Mouse (Mus musculus) embryonic facial prominence, embryonic 14.5 days (tissue): ENCODE results near the gene 1700019N19Rik. TPM values are rescaled to one million over a fixed set of nuclear protein-coding genes. Genes with fewer than 3 reads are reported as not detected.

Experiments used
- ATAC-seq: fragments of 200-750 bp; cut with Nextera tagmentation; 2 replicates; pipeline ENCODE4 v1.8.0; 2017; ENCODE audit warnings: low read depth, moderate number of reproducible peaks, moderate TSS enrichment
- DNase-seq: peaks from one replicate; pipeline ENCODE4 v3.0.0-alpha.2; 2015; ENCODE audit warnings: low spot score
- H3K27ac ChIP-seq: fragments of 300-500 bp; sonication (generic); replicated peaks from 2 replicates; pipeline ENCODE4 v1.5.1; 2014; ENCODE audit warnings: low read depth, mild to moderate bottlenecking, low read length, moderate library complexity
- H3K27me3 ChIP-seq: fragments of 300-500 bp; sonication (generic); replicated peaks from 2 replicates; pipeline ENCODE4 v1.6.1; 2014; ENCODE audit warnings: low read length; ENCODE audit not compliant: control insufficient read depth, insufficient read depth
- H3K36me3 ChIP-seq: fragments of 300-500 bp; sonication (generic); 2 replicates; pipeline ENCODE4 v1.6.1; 2014; ENCODE audit warnings: low read length, mixed read lengths; ENCODE audit not compliant: control insufficient read depth, insufficient read depth
- H3K4me1 ChIP-seq: fragments of 300-500 bp; sonication (generic); 2 replicates; pipeline ENCODE4 v1.6.1; 2014; ENCODE audit warnings: antibody characterized with exemption, low read length; ENCODE audit not compliant: control insufficient read depth, insufficient read depth
- H3K4me2 ChIP-seq: fragments of 300-500 bp; sonication (generic); 2 replicates; pipeline ENCODE4 v1.6.1; 2014; ENCODE audit warnings: low read depth, mild to moderate bottlenecking, low read length, moderate library complexity, mixed read lengths
- H3K4me3 ChIP-seq: fragments of 300-500 bp; sonication (generic); 2 replicates; pipeline ENCODE4 v1.5.1; 2014; ENCODE audit warnings: low read depth, mild to moderate bottlenecking, low read length
- H3K9ac ChIP-seq: fragments of 300-500 bp; sonication (generic); 2 replicates; pipeline ENCODE4 v1.6.1; 2014; ENCODE audit warnings: low read depth, mild to moderate bottlenecking, low read length, moderate library complexity, mixed read lengths
- H3K9me3 ChIP-seq: fragments of 300-500 bp; sonication (generic); 2 replicates; pipeline ENCODE4 v1.6.1; 2016; ENCODE audit warnings: low read length; ENCODE audit not compliant: control insufficient read depth
- WGBS: fragments of 180-500 bp; shearing (Covaris S2); extraction: QIAGEN DNeasy Blood & Tissue Kit; methylation state at CpG from one replicate; pipeline ENCODE4 v1.1.7; 2014; 5-methylcytosine and 5-hydroxymethylcytosine counted together
- polyA plus RNA-seq: library from polyadenylated mRNA; unstranded; fragments of >200 nt; fragmentation: Nextera tagmentation; extraction: Ambion mirVana; gene quantifications from 2 replicates; pipeline ENCODE4 v1.2.1, GENCODE M21; 2014

Gene 1700019N19Rik
- polyA plus RNA-seq, 1 experiment from 2014 or later = not detected

DNA sequence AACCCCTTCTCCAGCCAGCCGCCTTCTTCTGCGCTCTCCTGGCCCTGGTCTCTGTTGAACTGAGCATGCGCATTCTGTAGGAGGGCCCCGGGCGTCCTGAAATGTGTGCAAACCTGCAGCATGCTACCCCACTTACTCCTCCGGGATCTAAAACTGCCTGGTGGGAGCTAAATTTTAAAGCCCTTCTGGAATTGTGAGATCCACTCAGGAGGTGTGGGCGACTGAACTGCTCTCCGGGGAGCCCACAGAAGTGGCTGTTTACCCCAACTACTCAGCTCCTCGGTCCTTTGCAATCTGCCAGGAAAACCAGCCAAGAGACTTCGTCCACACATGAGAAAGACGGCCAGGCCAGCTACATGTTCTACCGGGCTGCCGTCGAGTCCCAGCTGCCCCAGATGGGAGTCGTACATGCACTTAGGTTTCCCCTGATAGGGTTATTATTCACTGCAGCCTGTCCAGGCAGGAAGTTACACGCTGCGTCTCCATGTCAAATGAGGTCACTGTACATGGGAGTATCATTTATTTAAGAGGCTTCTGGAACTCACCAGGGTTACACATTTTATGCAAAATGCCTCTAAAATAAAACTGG is 22.3 kb upstream of the 1700019N19Rik start:
- ATAC-seq (no peak), DNase-seq (no peak)
- Histone ChIP-seq H3K9me3 (no peaks in the 10 kb centered on the region), H3K27ac (no peak overlapping the region), H3K4me1 (no peaks in the 10 kb centered on the region), H3K27me3 (no peaks in the 10 kb centered on the region), H3K36me3 (no peaks in the 10 kb centered on the region), H3K4me2 (no peak overlapping the region), H3K4me3 (no peak overlapping the region), H3K9ac (no peak overlapping the region)
- 71% methylated on average over 17 of the region's 17 CpGs for WGBS

DNA sequence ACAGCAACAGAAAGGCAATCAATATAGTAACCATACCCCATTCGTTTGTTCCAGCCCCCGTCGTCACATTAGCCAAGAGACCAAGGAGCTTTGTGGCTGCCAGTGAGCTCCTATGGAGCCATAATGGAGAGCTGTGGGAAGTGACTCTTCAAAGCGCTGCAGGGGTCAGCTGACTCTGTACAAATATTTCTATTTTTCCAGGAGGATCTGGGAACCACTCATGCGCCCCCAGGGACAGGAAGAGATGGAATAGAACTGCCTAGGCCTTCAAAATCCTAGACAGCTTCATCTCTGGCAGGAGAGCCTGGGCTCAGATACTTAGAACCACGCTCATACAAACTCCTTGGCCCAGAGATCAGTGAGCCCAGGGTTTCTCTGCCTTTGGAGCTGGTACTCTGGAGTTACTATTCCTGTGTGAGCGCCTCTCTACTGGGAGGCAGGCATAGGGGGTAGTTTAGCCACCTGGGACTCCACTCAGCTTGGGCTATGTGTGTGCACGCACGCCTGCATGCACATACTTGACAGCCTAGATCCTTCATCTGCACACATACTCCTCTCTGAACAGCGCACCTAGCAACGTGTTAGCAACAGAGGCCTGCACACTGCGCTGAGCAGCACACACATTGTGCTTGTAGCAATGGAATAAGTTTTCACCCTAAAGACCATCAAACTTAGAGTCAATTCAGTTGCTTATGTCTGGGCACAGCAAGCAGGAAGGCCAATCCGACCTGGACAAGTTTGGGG is 21.1 kb upstream of the 1700019N19Rik start:
- 83% methylated on average over 13 of the region's 13 CpGs for WGBS
- H3K27ac ChIP-seq = no peak overlapping the region
- H3K4me2 ChIP-seq = no peak overlapping the region
- no peak for DNase-seq
- H3K4me3 ChIP-seq = no peak overlapping the region
- H3K4me1 ChIP-seq = no peaks in the 10 kb centered on the region
- H3K9me3 ChIP-seq = no peaks in the 10 kb centered on the region
- H3K36me3 ChIP-seq = no peaks in the 10 kb centered on the region
- no peak overlapping the region for H3K9ac ChIP-seq
- no peaks in the 10 kb centered on the region for H3K27me3 ChIP-seq
- ATAC-seq = no peak

DNA sequence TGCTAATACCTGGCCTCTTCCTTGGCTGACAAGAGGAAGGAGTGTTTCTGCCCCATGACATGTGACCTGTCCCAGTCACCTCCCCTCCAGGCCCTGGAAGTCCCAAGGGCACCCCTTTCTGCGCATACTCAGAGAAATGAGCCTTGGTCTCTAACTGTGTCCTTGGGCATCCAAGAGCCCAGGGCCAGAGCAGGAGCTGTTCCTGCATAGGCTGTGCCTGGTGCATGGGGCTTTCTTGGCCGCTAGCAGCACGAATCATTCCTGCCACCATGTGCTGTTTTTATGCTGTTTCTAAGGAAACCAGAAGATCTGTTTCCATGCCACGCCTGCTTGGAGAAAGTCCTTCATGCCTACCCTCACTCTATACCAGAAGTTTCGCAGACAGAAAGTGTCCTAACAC is 16.3 kb upstream of the 1700019N19Rik start:
- DNase-seq (no peak), ATAC-seq (no peak)
- no peaks in the 10 kb centered on the region for H3K9me3 ChIP-seq
- H3K4me3 ChIP-seq = no peak overlapping the region
- H3K9ac ChIP-seq = no peak overlapping the region
- H3K27me3 ChIP-seq = no peaks in the 10 kb centered on the region
- no peak overlapping the region for H3K4me2 ChIP-seq
- no peak overlapping the region for H3K27ac ChIP-seq
- no peaks in the 10 kb centered on the region for H3K4me1 ChIP-seq
- no peaks in the 10 kb centered on the region for H3K36me3 ChIP-seq
- WGBS = 68% methylated on average over 5 of the region's 5 CpGs

DNA sequence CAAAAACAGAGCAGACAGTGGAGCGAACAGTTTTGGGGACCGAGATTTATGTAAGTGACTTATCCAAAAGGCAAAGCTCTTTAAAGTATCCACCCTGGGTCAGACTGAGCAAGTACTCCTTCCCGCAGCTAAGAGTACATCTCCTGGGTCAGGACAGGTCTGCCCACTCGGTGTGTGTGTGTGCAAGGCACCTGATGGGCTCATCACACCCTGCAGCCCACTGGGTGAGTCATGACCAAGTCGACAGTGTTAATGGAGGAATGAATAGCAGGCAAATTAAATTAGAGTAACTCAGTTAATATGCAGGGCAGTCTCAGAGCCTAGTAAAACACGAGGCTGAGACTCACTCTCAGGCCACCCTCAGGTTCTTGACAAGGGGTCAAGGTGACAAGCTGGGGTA is 14.6 kb upstream of the 1700019N19Rik start:
- WGBS = 84% methylated on average over 6 of the region's 6 CpGs
- no peak for DNase-seq
- H3K9ac ChIP-seq = no peak overlapping the region
- no peaks in the 10 kb centered on the region for H3K4me1 ChIP-seq
- H3K27me3 ChIP-seq = no peaks in the 10 kb centered on the region
- no peak overlapping the region for H3K27ac ChIP-seq
- no peaks in the 10 kb centered on the region for H3K9me3 ChIP-seq
- ATAC-seq = no peak
- H3K36me3 ChIP-seq = no peaks in the 10 kb centered on the region
- H3K4me2 ChIP-seq = no peak overlapping the region
- no peak overlapping the region for H3K4me3 ChIP-seq

DNA sequence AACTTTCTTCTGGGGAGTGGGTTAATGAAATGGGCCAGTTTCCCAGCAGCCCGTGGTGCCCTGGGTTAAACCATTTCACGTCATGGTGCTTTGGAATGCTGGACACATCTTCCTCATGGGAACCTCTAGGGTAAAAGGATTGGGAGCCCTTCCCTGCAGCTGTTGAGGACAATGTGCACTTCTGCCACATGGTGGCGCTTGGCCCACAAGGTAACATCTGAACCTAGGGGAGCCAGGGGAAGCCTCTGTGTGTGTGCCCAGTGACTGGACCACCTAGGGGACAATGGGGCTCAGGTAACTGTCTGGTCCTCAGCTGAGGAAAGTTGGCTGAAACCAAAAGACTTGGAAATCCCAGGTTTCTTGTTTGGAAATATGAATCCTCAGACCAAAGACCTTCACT is 12.1 kb upstream of the 1700019N19Rik start:
- H3K36me3 ChIP-seq = no peaks in the 10 kb centered on the region

DNA sequence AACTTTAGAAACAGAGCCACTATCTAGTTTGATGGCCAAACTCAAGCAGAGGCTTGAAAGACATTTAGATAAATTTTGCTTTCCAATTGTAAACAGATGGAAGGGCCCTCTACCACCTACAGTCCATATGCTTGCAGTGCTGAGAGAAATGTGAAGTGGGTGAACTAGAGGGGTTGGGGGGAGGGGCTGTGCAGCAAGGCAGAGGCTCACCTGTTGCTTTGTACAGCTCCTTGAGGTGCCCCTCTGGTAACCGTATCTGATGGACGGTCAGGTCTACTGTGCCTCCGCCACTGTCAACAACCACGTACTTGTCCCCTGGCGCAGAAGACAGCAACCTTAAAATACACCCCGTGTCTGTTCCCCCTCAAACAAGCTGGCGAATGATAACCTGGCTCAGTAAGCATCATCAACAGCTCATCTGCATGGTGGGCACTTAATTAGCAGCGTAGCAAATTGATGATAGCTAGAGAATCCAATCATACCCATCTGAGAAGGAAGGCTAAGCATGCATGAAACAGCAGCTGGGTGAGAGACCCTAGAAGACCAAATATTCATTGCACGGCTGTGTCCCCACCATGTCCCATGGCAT is 11.0 kb upstream of the 1700019N19Rik start:
- Histone ChIP-seq H3K27me3 (no peaks in the 10 kb centered on the region), H3K4me3 (no peak overlapping the region), H3K36me3 (no peaks in the 10 kb centered on the region), H3K27ac (no peak overlapping the region), H3K4me1 (no peaks in the 10 kb centered on the region), H3K4me2 (no peak overlapping the region), H3K9ac (no peak overlapping the region), H3K9me3 (no peaks in the 10 kb centered on the region)
- ATAC-seq = no peak
- WGBS = 82% methylated on average over 9 of the region's 9 CpGs
- no peak for DNase-seq

More for the DNA sequence above, 12.1 kb upstream of the 1700019N19Rik start:
- Histone ChIP-seq H3K4me3 (no peak overlapping the region), H3K4me2 (no peak overlapping the region), H3K27ac (no peak overlapping the region), H3K9ac (no peak overlapping the region), H3K9me3 (no peaks in the 10 kb centered on the region), H3K4me1 (no peaks in the 10 kb centered on the region), H3K27me3 (no peaks in the 10 kb centered on the region)
- peak; percentile 77; the same call in 1 of the 2 replicates for ATAC-seq
- 7% methylated on average over 3 of the region's 3 CpGs for WGBS
- peak; percentile 68 for DNase-seq

DNA sequence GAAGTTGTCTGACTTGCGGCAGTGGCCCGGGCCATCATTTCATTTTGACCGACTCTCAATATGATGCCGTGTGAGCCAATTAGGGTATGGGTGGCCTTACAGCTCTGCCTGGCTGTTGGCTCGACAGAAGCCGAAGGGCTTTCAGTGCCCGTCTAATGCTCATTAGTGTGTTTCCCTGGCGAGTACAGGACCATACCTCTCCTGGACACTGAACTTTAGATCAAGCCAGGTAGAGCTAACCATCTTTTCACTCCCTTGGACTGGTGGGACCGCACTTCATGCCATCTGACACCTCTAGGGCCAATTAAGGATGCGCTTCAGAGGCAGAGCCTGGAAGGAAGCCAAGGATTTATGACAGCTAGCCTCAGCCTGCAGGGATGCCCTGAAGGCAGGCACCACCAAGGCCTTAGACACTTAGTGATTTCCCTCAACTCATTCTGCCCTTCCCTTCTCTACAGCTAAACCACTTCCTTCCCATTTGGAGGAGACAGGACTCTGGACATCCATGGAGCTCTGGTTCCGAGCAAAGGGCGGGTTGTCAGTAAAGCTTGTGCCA is 931 bp upstream of the 1700019N19Rik start:
- Histone ChIP-seq H3K27me3 (no peaks in the 10 kb centered on the region), H3K27ac (no peak overlapping the region), H3K36me3 (peaks cover 9% of the 10 kb centered on the region; the same call in 1 of the 2 replicates), H3K4me3 (no peak overlapping the region), H3K4me2 (no peak overlapping the region), H3K4me1 (0 out of 2 replicates have a peak, but pooled peaks cover 3% of the 10 kb centered on the region), H3K9me3 (no peaks in the 10 kb centered on the region), H3K9ac (no peak overlapping the region)
- DNase-seq (no peak), ATAC-seq (no peak)
- 81% methylated on average over 12 of the region's 12 CpGs for WGBS

DNA sequence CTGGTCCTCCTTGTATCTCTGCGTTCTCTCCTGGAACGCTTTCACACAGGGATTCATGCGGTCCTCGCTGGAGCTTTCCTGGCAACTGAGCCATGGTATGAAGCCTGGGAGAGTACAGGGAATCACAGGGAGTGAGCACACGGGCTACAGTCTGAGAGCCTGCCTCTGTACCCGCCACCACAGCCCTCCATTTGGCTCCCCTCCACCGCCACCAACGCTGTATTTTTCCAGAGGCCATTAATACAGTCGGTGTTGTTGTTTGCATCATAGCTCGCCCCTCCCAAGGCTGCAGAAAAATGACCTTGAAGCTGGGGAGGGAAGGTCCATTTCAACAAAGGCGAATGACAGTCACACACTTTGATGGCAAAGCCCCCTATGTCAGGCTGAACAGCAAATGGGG is 5.1 kb downstream of the 1700019N19Rik start:
- Histone ChIP-seq H3K9ac (no peak overlapping the region), H3K36me3 (no peaks in the 10 kb centered on the region), H3K27ac (no peak overlapping the region), H3K9me3 (no peaks in the 10 kb centered on the region), H3K4me3 (no peak overlapping the region), H3K4me1 (0 out of 2 replicates have a peak, but pooled peaks cover 3% of the 10 kb centered on the region), H3K27me3 (no peaks in the 10 kb centered on the region), H3K4me2 (no peak overlapping the region)
- 84% methylated on average over 11 of the region's 11 CpGs for WGBS
- no peak for ATAC-seq
- DNase-seq = no peak
